Mouse (Mus musculus) olfactory bulb, adult 2 months (tissue): ENCODE measurements at regions not wholly inside any gene's neighbourhood (a gene's known extent, or its start where the extent isn't known, plus 50 kb on each side); places are given as distances from the start of the nearest gene placed in this dataset.

Experiments used
- CTCF ChIP-seq: fragments of 200-500 bp; IDR thresholded peaks from 2 replicates; pipeline ENCODE4 v1.5.1; 2012; ENCODE audit warnings: low read depth, mild to moderate bottlenecking, low read length, moderate library complexity; ENCODE audit not compliant: insufficient read depth
- POLR2A ChIP-seq: fragments of 200-500 bp; IDR thresholded peaks from 2 replicates; pipeline ENCODE4 v1.6.1; 2012; ENCODE audit warnings: mild to moderate bottlenecking, low read depth, low read length, moderate library complexity; ENCODE audit not compliant: insufficient read depth

- TF ChIP-seq CTCF (no peak), POLR2A (no peak)
Observed at GRCm38 (mm10) chr12:106139927-106140326, 129.9 kb downstream of the Vrk1 start.
